Mouse (Mus musculus): Measurements from ENCODE around the gene Armc6.

DNA sequence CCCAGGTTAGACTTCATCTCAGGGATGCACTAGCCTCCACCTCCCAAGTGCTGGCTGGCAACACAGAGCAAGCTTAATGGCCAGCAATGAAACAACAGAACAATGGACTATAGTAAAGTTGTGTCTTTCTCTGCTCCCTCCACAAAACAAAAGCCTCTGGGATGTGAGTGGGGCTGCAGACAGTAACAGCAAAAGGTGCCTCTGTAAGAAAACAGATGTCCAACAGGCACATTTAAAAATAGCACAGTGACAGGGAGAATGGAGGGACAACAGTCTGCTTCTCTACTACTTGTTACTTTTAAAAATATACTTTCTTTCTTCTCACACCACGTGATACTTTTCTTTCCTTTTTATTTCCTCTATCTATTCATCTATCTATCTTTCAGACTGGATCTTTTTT is 29.5 kb downstream of the Armc6 start:
- TF ChIP-seq EP300 (IDR thresholded peaks at IDR 0.05; ENCODE audit: low read depth): no peak
- no peak for TF ChIP-seq CTCF (IDR thresholded peaks at IDR 0.05; ENCODE audit: low read depth)

Measured in liver, embryonic 14.5 days (tissue).